Mouse (Mus musculus) MEL (cell line): ENCODE measurements around the gene Gpr137. TPM values are rescaled to one million over a fixed set of nuclear protein-coding genes. Genes with fewer than 3 reads are reported as not detected.

Experiments used
- DNase-seq: peaks from one replicate; pipeline ENCODE4 v3.0.0; 2011; ENCODE audit warnings: low read depth, low spot score
- H3K27ac ChIP-seq: 2 replicates; pipeline ENCODE4 v1.5.1; 2012; ENCODE audit warnings: low read depth, mild to moderate bottlenecking, control low read depth, low read length, moderate library complexity; ENCODE audit not compliant: control insufficient read depth
- H3K27me3 ChIP-seq, 2 experiments: fragments of 150-350 bp in 1 of 2; sonication (generic) in 1 of 2; 2 replicates each; pipeline ENCODE4 v1.6.1; 2012; ENCODE audit warnings: low read length in 2 of 2, mild to moderate bottlenecking in 2 of 2, improper control_type of control experiment in 1 of 2, moderate library complexity in 1 of 2; ENCODE audit not compliant: insufficient read depth in 2 of 2, control insufficient read depth in 1 of 2
- H3K36me3 ChIP-seq, 2 experiments: 2 replicates each; pipeline ENCODE4 v1.6.1; 2012 to 2014; ENCODE audit warnings: low read length in 2 of 2, improper control_type of control experiment in 1 of 2, inconsistent platforms in 1 of 2, mild to moderate bottlenecking in 1 of 2; ENCODE audit not compliant: insufficient read depth in 2 of 2, control insufficient read depth in 1 of 2
- H3K4me1 ChIP-seq, 2 experiments: fragments of 150-350 bp in 1 of 2; sonication (generic) in 1 of 2; 2 replicates each; pipeline ENCODE4 v1.6.1; 2012; ENCODE audit warnings: low read length in 2 of 2, improper control_type of control experiment in 1 of 2, mild to moderate bottlenecking in 1 of 2; ENCODE audit not compliant: insufficient read depth in 2 of 2, control insufficient read depth in 1 of 2
- H3K4me3 ChIP-seq, 2 experiments: fragments of 150-350 bp in 1 of 2; sonication (generic) in 1 of 2; 2 replicates each; pipeline ENCODE4 v1.5.1; 2012; ENCODE audit warnings: low read depth in 2 of 2, low read length in 2 of 2, mild to moderate bottlenecking in 2 of 2, moderate library complexity in 2 of 2, control low read depth in 1 of 2, improper control_type of control experiment in 1 of 2; ENCODE audit not compliant: control insufficient read depth in 1 of 2, insufficient read depth in 1 of 2
- H3K79me2 ChIP-seq: 2 replicates; pipeline ENCODE4 v1.6.1; 2012; ENCODE audit warnings: mild to moderate bottlenecking, low read length, moderate library complexity; ENCODE audit not compliant: control insufficient read depth, poor library complexity, insufficient read depth
- H3K9ac ChIP-seq: 2 replicates; pipeline ENCODE4 v1.6.1; 2012; ENCODE audit warnings: low read depth, mild to moderate bottlenecking, control low read depth, low read length, moderate library complexity; ENCODE audit not compliant: control insufficient read depth, poor library complexity, severe bottlenecking
- H3K9me3 ChIP-seq: fragments of 150-350 bp; sonication (generic); replicated peaks from 2 replicates; pipeline ENCODE4 v1.6.1; 2012; ENCODE audit warnings: mild to moderate bottlenecking, low read length, improper control_type of control experiment, moderate library complexity; ENCODE audit not compliant: insufficient read depth
- CHD1 ChIP-seq: IDR thresholded peaks from 2 replicates; pipeline ENCODE4 v1.6.1; 2012; ENCODE audit warnings: low read depth, mild to moderate bottlenecking, inconsistent platforms, low read length, improper control_type of control experiment
- CHD2 ChIP-seq: IDR thresholded peaks from 2 replicates; pipeline ENCODE4 v1.6.1; 2011; ENCODE audit warnings: low read length, improper control_type of control experiment
- CTCF ChIP-seq, 3 experiments: IDR thresholded peaks in 2 of 3; conservative IDR thresholded peaks in 1 of 3; 2 replicates each; pipeline ENCODE4 v1.5.1; 2011 to 2012; ENCODE audit warnings: low read length in 3 of 3, low read depth in 2 of 3, mild to moderate bottlenecking in 2 of 3, improper control_type of control experiment in 1 of 3, inconsistent platforms in 1 of 3, mixed read lengths in 1 of 3, moderate library complexity in 1 of 3; ENCODE audit not compliant: control insufficient read depth in 1 of 3, insufficient read depth in 1 of 3, poor library complexity in 1 of 3, severe bottlenecking in 1 of 3
- ETS1 ChIP-seq: IDR thresholded peaks from 2 replicates; pipeline ENCODE4 v1.6.1; 2012; ENCODE audit warnings: low read depth, mild to moderate bottlenecking, inconsistent platforms, low read length, improper control_type of control experiment, moderate library complexity
- MAZ ChIP-seq: IDR thresholded peaks from 2 replicates; pipeline ENCODE4 v1.6.1; 2012; ENCODE audit warnings: low read depth, mild to moderate bottlenecking, inconsistent platforms, low read length, improper control_type of control experiment
- MXI1 ChIP-seq: IDR thresholded peaks from 2 replicates; pipeline ENCODE4 v1.6.1; 2011; ENCODE audit warnings: mild to moderate bottlenecking, low read depth, low read length, improper control_type of control experiment
- MYC ChIP-seq: IDR thresholded peaks from 2 replicates; pipeline ENCODE4 v1.6.1; 2011; ENCODE audit warnings: low read depth, mild to moderate bottlenecking, low read length, improper control_type of control experiment, moderate library complexity
- NRF1 ChIP-seq: IDR thresholded peaks from 2 replicates; pipeline ENCODE4 v1.6.1; 2014; ENCODE audit warnings: low read depth, mild to moderate bottlenecking, inconsistent platforms, low read length, improper control_type of control experiment, moderate library complexity; ENCODE audit not compliant: poor library complexity, insufficient read depth, severe bottlenecking
- POLR2A ChIP-seq, 2 experiments: IDR thresholded peaks; 2 replicates each; pipeline ENCODE4 v1.6.1; 2011 to 2012; ENCODE audit warnings: low read length in 2 of 2, mild to moderate bottlenecking in 2 of 2, control low read depth in 1 of 2, improper control_type of control experiment in 1 of 2, low read depth in 1 of 2, moderate library complexity in 1 of 2; ENCODE audit not compliant: control insufficient read depth in 1 of 2, insufficient read depth in 1 of 2, poor library complexity in 1 of 2
- RAD21 ChIP-seq: IDR thresholded peaks from 2 replicates; pipeline ENCODE4 v1.6.1; 2011; ENCODE audit warnings: mild to moderate bottlenecking, low read depth, low read length, improper control_type of control experiment
- RCOR1 ChIP-seq: IDR thresholded peaks from 2 replicates; pipeline ENCODE4 v1.6.1; 2012; ENCODE audit warnings: low read depth, mild to moderate bottlenecking, inconsistent platforms, low read length, improper control_type of control experiment
- TAL1 ChIP-seq: IDR thresholded peaks from 2 replicates; pipeline ENCODE4 v1.6.1; 2012; ENCODE audit warnings: mild to moderate bottlenecking, inconsistent platforms, low read length, moderate library complexity, mixed read lengths
- USF1 ChIP-seq: IDR thresholded peaks from 2 replicates; pipeline ENCODE4 v1.6.1; 2014; ENCODE audit warnings: low read depth, mild to moderate bottlenecking, inconsistent platforms, low read length, improper control_type of control experiment, moderate library complexity
- ZKSCAN1 ChIP-seq: IDR thresholded peaks from 2 replicates; pipeline ENCODE4 v1.6.1; 2012; ENCODE audit warnings: low read depth, mild to moderate bottlenecking, inconsistent platforms, low read length, improper control_type of control experiment, moderate library complexity
- ZMIZ1 ChIP-seq: IDR thresholded peaks from 2 replicates; pipeline ENCODE4 v1.6.1; 2012; ENCODE audit warnings: low read depth, mild to moderate bottlenecking, inconsistent platforms, low read length, improper control_type of control experiment, moderate library complexity
- polyA plus RNA-seq, 2 experiments: library from polyadenylated mRNA; stranded (reverse) in 1 of 2; unstranded in 1 of 2; fragments of >175 nt in 1 of 2; fragments of >200 nt in 1 of 2; gene quantifications; 2 replicates each; pipeline versions ENCODE4 v1.2.1 to v1.2.4; 2012; ENCODE audit warnings: low replicate concordance in 2 of 2, low read depth in 1 of 2; ENCODE audit not compliant: insufficient read length in 2 of 2, insufficient read depth in 1 of 2, missing spikeins in 1 of 2
- total RNA-seq: library from RNA; depleted of rRNA; stranded (reverse); fragments of 300-350 nt; gene quantifications from 2 replicates; pipeline ENCODE4 v1.2.3, GENCODE M21; 2012

Gpr137 gene
- total and polyA plus RNA-seq, 3 experiments: 27.1 to 35.3 TPM; not detected in 1

DNA sequence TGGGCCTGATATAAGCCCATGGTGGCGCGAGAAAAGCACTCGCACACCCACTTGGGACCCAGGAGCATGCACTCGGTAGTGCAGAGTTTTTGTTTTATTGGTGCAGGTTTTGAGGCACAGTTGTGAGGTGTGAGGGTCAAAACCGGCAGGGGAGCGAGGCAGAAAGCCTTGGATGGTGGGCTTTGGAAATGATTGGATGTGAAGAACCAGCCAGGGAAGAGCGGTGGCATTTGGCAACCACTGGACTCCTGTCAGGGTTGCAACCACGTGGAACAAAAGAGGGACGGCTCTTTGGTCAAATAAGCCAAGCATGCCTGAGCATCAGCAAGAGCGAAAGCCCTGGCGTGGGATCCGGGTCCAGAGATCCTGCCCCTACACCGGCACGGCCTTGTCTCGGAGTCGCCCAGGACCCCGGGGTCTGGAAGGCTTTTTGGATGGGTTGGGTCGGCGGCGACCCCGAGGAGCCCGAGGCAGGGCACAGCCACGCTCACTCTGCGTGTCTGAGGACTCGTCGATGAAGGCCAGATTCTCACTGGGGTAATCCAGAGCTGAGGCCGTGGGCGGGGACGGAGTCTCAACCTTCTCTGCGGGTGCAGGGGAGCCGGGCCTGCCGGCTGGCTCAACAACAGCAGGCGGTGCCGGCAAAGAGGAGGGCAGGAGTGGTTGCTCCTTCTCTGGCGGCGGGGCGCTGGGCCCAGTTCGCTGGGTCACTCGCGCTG is 16.5 kb downstream of the Gpr137 start:
- H3K4me1 ChIP-seq: peaks cover 0 to 10% of the 10 kb centered on the region in 2 experiments; a peak in 1 of 4 replicates

DNA sequence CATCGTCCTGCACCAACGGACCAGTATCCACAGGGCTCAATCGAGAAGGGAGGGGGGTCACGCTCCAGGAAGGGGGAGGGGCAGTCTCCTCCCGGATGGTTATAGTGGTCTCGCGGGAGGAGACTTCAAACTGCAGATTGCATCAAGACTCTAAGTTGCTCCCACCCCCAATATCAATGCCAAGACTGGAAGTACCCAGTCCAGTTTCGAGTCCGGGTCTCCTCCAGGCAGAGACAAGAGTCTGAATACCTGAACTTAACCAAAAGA is 17.0 kb downstream of the Gpr137 start, which contains the start of gene Catsperz:
TSS of gene Catsperz (minus strand) at position 74 of the 267 bp plus-strand sequence.
- H3K27ac ChIP-seq: no peak within 1 kb of the TSS
- H3K9me3 ChIP-seq: no peaks in the 10 kb centered on the region
- peaks cover 9% of the 10 kb centered on the region for H3K79me2 ChIP-seq
- H3K4me3 ChIP-seq: no peak within 1 kb of the TSS
- TF ChIP-seq POLR2A (IDR thresholded peaks at IDR 0.05; ENCODE audit: control insufficient read depth in 1 of 2, insufficient read depth in 1 of 2, low read depth in 1 of 2, low read length in 2 of 2, poor library complexity in 1 of 2): no peak
- TF ChIP-seq MAZ: no peak
- TF ChIP-seq TAL1: no peak
- TF ChIP-seq ZKSCAN1: no peak
- no peak for TF ChIP-seq NRF1
- no peak for DNase-seq
- peaks cover 0 to 10% of the 10 kb centered on the region in 2 experiments; a peak in 1 of 4 replicates for H3K4me1 ChIP-seq
- no peak within 1 kb of the TSS for H3K9ac ChIP-seq
- peaks cover 0 to 5% of the 10 kb centered on the region in 2 experiments; a peak in 1 of 4 replicates for H3K36me3 ChIP-seq
- no peaks in the 10 kb centered on the region for H3K27me3 ChIP-seq

More for the DNA sequence above, 16.5 kb downstream of the Gpr137 start:
- Histone ChIP-seq H3K9me3 (no peaks in the 10 kb centered on the region), H3K36me3 (peaks cover 0 to 3% of the 10 kb centered on the region in 2 experiments; a peak in 1 of 4 replicates), H3K9ac (no peak overlapping the region), H3K79me2 (peaks cover 5% of the 10 kb centered on the region), H3K27me3 (no peaks in the 10 kb centered on the region), H3K4me3 (no peak overlapping the region), H3K27ac (no peak overlapping the region)
- no peak for DNase-seq
- TF ChIP-seq CHD2 (no peak), CHD1 (no peak), USF1 (no peak), RCOR1 (no peak), CTCF (IDR thresholded peaks at IDR 0.05 in 2 of 3, conservative IDR thresholded peaks at IDR 0.05 in 1 of 3; ENCODE audit: control insufficient read depth in 1 of 3, insufficient read depth in 1 of 3, low read depth in 2 of 3, low read length in 3 of 3, poor library complexity in 1 of 3, severe bottlenecking in 1 of 3) (no peak), MXI1 (no peak), ETS1 (no peak), RAD21 (no peak), MYC (no peak), ZMIZ1 (no peak)
- TF ChIP-seq, all 39 proteins: peak for 0
